Mouse (Mus musculus): ENCODE data around the gene Plin4. TPM values are rescaled to one million over a fixed set of nuclear protein-coding genes. Genes with fewer than 3 reads are reported as not detected.

Plin4 gene
- 0.14 and 0.70 TPM in 2 replicates for polyA plus RNA-seq (2011; ENCODE audit: insufficient read length, low read depth, missing spikeins)

- Histone ChIP-seq H3K27ac (ENCODE audit: insufficient read depth, low read length) (no peak within 1 kb of the TSS), H3K4me3 (ENCODE audit: insufficient read depth, low read length) (no peak within 1 kb of the TSS), H3K4me1 (ENCODE audit: control insufficient read depth, insufficient read depth, low read length) (no peaks in the 10 kb centered on the region)
- TF ChIP-seq POLR2A (IDR thresholded peaks at IDR 0.05; ENCODE audit: low read depth, low read length) (no peak), CTCF (IDR thresholded peaks at IDR 0.05; ENCODE audit: borderline replicate concordance, insufficient read depth, low read length) (no peak)
Measured at GRCm38 (mm10) chr17:56109219-56110051, at the start of gene Plin4. Gene Plin4, minus strand, starts transcription at chr17:56109803.

GRCm38 (mm10) chr17:56153643-56154042 is 44.0 kb upstream of the Plin4 start:
- Histone ChIP-seq H3K4me1 (ENCODE audit: control insufficient read depth, insufficient read depth, low read length) (no peaks in the 10 kb centered on the region), H3K4me3 (ENCODE audit: insufficient read depth, low read length) (no peak overlapping the region), H3K27ac (ENCODE audit: insufficient read depth, low read length) (no peak overlapping the region)
- no peak for TF ChIP-seq POLR2A (IDR thresholded peaks at IDR 0.05; ENCODE audit: low read depth, low read length)

- no peak for TF ChIP-seq POLR2A (IDR thresholded peaks at IDR 0.05; ENCODE audit: low read depth, low read length)
- no peak for TF ChIP-seq CTCF (IDR thresholded peaks at IDR 0.05; ENCODE audit: borderline replicate concordance, insufficient read depth, low read length)
- no peaks in the 10 kb centered on the region for H3K4me1 ChIP-seq (ENCODE audit: control insufficient read depth, insufficient read depth, low read length)
Measured at GRCm38 (mm10) chr17:56149897-56150296, 40.3 kb upstream of the Plin4 start.

GRCm38 (mm10) chr17:56148790-56149618 is 39.4 kb upstream of the Plin4 start:
- H3K4me3 ChIP-seq (ENCODE audit: insufficient read depth, low read length) = no peak overlapping the region
- no peaks in the 10 kb centered on the region for H3K4me1 ChIP-seq (ENCODE audit: control insufficient read depth, insufficient read depth, low read length)
- TF ChIP-seq POLR2A (IDR thresholded peaks at IDR 0.05; ENCODE audit: low read depth, low read length) (no peak), CTCF (IDR thresholded peaks at IDR 0.05; ENCODE audit: borderline replicate concordance, insufficient read depth, low read length) (no peak)
- H3K27ac ChIP-seq (ENCODE audit: insufficient read depth, low read length) = no peak overlapping the region

More at GRCm38 (mm10) chr17:56149897-56150296, 40.3 kb upstream of the Plin4 start:
- Histone ChIP-seq H3K4me3 (ENCODE audit: insufficient read depth, low read length) (no peak overlapping the region), H3K27ac (ENCODE audit: insufficient read depth, low read length) (no peak overlapping the region)

GRCm38 (mm10) chr17:56148280-56148679 is 38.7 kb upstream of the Plin4 start:
- H3K27ac ChIP-seq (ENCODE audit: insufficient read depth, low read length) = no peak overlapping the region
- TF ChIP-seq CTCF (IDR thresholded peaks at IDR 0.05; ENCODE audit: borderline replicate concordance, insufficient read depth, low read length) (no peak), POLR2A (IDR thresholded peaks at IDR 0.05; ENCODE audit: low read depth, low read length) (no peak)
- no peaks in the 10 kb centered on the region for H3K4me1 ChIP-seq (ENCODE audit: control insufficient read depth, insufficient read depth, low read length)
- H3K4me3 ChIP-seq (ENCODE audit: insufficient read depth, low read length) = no peak overlapping the region

GRCm38 (mm10) chr17:56147420-56147819 is 37.8 kb upstream of the Plin4 start:
- TF ChIP-seq CTCF (IDR thresholded peaks at IDR 0.05; ENCODE audit: borderline replicate concordance, insufficient read depth, low read length) (no peak), POLR2A (IDR thresholded peaks at IDR 0.05; ENCODE audit: low read depth, low read length) (no peak)
- no peak overlapping the region for H3K27ac ChIP-seq (ENCODE audit: insufficient read depth, low read length)
- H3K4me1 ChIP-seq (ENCODE audit: control insufficient read depth, insufficient read depth, low read length) = no peaks in the 10 kb centered on the region
- H3K4me3 ChIP-seq (ENCODE audit: insufficient read depth, low read length) = no peak overlapping the region

- no peak for TF ChIP-seq POLR2A (IDR thresholded peaks at IDR 0.05; ENCODE audit: low read depth, low read length)
- no peak for TF ChIP-seq CTCF (IDR thresholded peaks at IDR 0.05; ENCODE audit: borderline replicate concordance, insufficient read depth, low read length)
- Histone ChIP-seq H3K4me3 (ENCODE audit: insufficient read depth, low read length) (no peak overlapping the region), H3K4me1 (ENCODE audit: control insufficient read depth, insufficient read depth, low read length) (no peaks in the 10 kb centered on the region), H3K27ac (ENCODE audit: insufficient read depth, low read length) (no peak overlapping the region)
Measured at GRCm38 (mm10) chr17:56146131-56146530, 36.5 kb upstream of the Plin4 start.

- TF ChIP-seq POLR2A (IDR thresholded peaks at IDR 0.05; ENCODE audit: low read depth, low read length) = no peak
- no peak for TF ChIP-seq CTCF (IDR thresholded peaks at IDR 0.05; ENCODE audit: borderline replicate concordance, insufficient read depth, low read length)
- Histone ChIP-seq H3K27ac (ENCODE audit: insufficient read depth, low read length) (no peak overlapping the region), H3K4me1 (ENCODE audit: control insufficient read depth, insufficient read depth, low read length) (no peaks in the 10 kb centered on the region), H3K4me3 (ENCODE audit: insufficient read depth, low read length) (no peak overlapping the region)
Measured at GRCm38 (mm10) chr17:56144546-56144945, 34.9 kb upstream of the Plin4 start.

GRCm38 (mm10) chr17:56141702-56142605 is 32.4 kb upstream of the Plin4 start:
- TF ChIP-seq CTCF (IDR thresholded peaks at IDR 0.05; ENCODE audit: borderline replicate concordance, insufficient read depth, low read length) (no peak), POLR2A (IDR thresholded peaks at IDR 0.05; ENCODE audit: low read depth, low read length) (no peak)
- H3K27ac ChIP-seq (ENCODE audit: insufficient read depth, low read length) = no peak overlapping the region
- no peaks in the 10 kb centered on the region for H3K4me1 ChIP-seq (ENCODE audit: control insufficient read depth, insufficient read depth, low read length)
- no peak overlapping the region for H3K4me3 ChIP-seq (ENCODE audit: insufficient read depth, low read length)

Data from embryonic fibroblast, embryonic 13.5 days (primary cell).